Mouse (Mus musculus): ENCODE measurements at regions not wholly inside any gene's neighbourhood (a gene's known extent, or its start where the extent isn't known, plus 50 kb on each side); places are given as distances from the start of the nearest gene placed in this dataset.
A peak's percentile ranks its signal among the peaks of the same experiment; 100 is the strongest.

DNA sequence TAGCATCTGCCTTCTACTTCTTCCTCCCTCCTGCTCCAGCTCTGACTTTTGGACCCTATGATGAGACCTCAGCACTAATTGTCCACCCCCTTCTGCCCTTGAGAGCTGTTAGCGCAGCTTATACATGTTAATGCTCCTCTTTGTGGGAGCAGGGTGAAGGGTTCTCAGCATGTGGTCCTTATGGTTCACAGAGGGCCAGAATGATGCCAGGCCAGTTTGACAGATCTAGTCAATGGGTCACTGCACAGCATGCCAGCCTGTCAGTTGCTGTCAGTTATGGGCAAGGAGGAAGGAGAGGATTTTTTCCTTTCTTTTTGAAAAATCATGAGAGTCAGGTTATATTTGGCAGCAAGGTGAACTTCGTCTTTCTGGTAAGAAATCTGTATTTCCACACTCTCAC, 68.4 kb downstream of the 4931417E11Rik start:
- no peak for DNase-seq

DNA sequence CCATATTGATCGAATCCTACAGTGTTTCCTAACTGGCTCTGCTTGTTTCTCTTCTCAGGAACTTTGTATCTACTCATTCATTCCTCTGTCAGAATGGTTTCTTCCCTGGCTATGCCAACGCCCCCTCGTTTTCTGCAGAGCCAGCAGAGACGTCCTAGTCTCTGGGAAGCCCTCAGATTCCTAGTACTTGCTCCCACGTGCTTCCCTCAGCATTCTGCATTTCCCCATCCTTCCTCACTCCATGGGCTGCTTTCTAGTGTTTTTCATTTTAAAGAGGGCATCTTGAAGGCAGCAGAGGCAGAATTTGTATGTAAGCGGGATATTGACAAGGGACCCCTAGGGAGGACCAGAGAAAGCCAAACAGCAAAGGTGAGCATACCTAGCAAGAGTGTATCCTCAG, 80.2 kb downstream of the 4931417E11Rik start:
- DNase-seq: no peak

DNA sequence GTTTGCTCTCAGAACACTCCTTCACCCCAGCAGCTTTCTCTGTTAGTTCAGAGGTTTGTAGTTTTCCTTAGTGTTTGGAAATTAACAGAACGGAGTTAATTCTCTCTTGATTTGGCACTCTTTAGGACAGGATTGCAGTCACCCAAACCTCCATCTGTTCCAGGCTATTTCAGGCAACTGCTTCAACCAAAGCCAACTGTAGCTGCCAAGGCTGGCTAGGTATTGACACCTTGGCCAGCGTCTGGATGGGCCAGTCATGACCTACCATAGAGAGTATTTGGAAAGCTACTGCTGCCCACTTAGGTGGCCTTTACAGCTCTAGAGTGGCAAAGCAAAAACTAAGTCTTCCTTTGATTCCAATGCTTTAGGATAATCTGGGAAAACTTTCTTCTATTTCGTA, 83.2 kb downstream of the 4931417E11Rik start:
- no peak for DNase-seq

DNA sequence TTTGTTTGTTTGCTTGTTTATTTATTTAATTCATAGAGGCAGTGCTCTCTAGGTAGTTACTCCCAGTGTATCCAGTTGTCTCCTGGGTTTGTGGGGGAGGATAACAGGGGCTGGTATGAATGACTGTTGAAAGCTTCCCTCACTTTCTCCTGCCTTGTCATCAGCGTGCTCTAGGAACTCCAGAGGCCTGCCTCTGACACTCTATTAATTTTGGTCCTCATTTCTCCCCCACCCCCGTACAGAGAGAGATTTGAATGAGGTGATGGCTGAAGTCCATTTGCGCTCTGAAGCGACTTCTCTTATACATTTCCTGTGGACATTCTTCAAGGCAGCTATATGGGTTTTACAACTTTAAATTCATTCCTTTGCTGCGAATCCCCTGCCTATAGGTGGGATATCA, 89.6 kb downstream of the 4931417E11Rik start:
- no peak for DNase-seq

DNA sequence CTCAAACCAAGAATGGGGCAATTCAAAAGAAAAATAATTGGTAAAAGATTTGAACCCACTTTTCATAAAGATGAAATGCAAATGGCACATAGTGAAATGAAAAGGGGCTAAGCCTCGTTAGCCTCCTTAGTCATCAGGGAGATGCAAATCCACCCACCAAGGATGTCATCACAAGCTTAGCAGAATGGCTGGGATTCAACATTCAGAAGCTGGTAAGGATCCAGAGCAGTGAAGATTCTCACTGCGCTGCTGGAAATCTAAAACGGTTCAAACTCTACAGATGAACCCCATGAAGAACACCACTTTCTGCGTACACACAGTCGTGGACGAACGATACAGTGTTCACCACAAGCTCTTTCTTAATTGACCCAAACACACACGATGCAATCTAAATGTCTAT, 91.6 kb downstream of the 4931417E11Rik start:
- DNase-seq: no peak

DNA sequence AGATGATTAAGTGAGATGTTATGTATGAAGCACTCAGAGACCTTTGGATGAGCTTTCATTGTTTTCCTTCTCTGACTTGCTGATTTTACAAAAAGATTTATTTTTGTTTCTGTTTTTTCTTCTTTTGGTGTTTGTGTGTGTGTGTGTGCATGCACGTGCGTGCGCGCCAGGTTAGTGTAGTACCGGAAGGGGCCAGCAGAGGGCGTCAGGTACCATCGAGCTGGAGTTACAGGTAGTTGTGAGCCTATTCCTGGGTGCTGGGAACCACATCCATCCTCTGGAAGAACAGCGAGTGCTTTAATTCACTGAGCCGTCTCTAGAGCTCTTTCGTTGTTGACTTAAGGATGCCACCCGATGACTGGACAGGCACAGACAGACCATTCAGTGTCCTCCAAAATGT, 93.2 kb downstream of the 4931417E11Rik start:
- DNase-seq: no peak

DNA sequence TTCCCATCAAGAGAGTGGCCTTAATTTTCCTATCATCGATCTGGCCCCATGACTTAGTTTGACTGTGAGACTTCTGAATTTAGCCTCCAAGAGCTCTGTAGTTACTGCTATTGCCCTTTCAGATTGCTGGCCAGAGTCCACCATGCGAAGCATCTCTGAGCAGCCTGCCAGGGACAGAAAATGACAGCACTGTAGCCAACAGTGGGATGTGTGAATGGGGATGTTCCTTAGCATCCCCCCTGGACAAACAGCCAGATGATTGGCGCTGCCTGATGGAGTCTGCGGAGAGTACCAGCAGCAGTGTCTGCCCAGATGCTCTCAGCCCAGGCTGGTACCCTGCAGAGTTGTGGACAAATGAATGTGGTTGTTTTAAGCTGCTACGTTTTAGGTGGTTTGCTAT, 96.6 kb downstream of the 4931417E11Rik start:
- DNase-seq: no peak

DNA sequence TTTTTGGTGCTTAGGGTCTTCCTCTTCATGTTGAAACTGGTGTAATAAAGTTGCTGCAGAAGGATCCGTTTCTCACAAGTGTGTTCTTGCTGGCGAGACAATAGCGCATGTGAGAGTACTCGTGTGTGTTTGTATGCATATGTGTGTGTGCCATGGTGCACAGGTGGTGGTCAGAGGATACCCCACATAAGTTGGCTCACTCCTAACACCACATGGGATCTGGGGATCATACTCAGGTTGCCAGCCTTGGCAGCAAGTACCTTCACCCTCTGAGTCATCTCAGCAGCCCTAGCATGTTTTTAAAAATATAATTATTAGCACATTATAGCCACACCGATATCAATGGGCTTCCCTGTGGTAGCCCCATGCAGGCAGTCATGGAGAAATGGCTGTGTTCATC, 97.6 kb downstream of the 4931417E11Rik start:
- DNase-seq: no peak

DNA sequence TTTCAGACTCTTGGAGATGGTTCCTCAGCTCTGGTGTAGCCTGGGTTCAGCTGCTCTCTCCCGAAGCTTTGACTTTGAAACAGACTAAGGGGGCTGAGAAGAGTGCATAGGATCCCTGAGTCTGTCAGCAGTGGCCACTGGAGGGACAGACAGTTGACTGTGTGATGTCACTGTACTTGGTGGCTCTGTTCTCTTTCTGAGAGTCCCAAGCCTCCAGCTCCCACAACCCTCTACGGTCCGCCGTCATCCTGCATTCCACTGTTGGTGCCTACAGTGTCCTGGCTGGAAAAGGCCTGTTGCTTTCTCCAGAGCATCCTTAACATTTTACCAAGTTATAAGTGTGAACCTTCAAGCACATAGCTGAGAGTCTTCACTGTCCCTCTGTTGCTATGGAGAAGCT, 98.6 kb downstream of the 4931417E11Rik start:
- no peak for DNase-seq

DNA sequence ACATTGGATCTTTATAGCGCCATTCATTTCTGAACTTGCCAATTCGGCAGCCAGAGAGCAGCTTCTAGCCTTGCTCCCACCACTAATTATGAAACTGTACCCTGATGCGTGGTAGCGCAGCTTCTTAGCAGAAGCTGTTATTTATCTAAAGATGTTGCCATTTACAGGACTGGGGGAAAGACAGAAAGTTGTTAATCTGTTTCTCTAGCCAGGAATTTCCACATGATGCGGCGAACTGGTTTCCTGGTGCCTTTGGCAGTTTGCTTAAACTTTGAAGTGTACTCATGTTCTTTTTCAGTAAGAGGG, 100.7 kb downstream of the 4931417E11Rik start:
- no peak for DNase-seq

DNA sequence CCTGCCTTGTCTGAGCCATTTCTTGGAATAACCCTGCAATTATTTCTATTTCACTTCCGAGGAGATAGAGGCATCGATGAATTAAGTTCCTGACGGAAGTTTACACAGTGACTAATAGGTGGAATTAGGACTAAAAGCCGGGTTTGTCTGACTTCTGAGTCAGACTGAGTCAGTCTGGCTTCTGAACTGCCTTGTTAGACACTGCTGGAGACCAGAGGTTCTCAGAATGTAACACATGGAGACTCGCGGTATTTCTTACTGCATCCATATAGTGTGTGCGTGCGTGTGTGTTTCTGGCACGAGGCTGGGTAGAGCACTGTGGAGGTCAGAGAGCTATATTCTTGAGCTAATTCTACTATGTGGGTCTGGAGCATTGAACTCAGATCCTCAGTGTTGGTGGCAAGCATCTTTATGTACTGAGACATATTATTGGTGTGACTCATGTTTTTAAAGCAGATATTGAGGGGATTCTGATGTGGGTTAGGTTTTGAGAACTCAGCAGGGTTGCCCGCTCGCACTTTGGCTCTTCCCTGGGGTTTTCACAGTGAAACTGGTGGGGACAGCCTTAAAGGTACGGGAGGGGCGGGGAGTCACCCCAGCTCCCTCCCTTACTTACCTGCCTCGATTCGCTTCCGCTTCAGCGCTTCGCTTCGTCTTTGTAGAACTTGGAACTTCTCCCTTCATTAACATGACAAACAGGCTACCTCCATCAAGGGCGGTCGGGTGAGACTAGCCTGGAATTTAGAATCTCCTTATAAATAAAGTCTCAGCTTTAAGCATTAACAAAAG, 101.2 kb downstream of the 4931417E11Rik start:
- DNase-seq: no peak

DNA sequence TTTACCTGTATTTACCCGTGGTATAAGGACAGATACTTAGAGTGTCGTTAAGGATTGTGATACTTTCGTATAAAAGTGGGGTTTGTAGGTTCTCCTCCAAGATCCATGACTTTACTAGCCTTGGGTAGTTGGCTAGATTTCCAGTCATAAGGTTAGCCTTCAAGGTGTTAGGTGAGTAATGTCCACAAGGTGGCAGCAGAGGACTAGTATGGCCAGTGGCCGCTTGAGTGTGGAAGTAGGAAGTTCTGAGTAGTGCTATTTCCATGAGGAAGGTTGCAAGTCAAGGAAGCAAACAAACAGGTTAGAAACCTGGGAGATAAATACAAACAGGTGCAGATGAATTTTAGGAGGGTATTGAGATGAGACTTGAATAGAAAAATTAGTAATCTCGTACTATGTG, 101.9 kb downstream of the 4931417E11Rik start:
- DNase-seq: peak; percentile 87

DNA sequence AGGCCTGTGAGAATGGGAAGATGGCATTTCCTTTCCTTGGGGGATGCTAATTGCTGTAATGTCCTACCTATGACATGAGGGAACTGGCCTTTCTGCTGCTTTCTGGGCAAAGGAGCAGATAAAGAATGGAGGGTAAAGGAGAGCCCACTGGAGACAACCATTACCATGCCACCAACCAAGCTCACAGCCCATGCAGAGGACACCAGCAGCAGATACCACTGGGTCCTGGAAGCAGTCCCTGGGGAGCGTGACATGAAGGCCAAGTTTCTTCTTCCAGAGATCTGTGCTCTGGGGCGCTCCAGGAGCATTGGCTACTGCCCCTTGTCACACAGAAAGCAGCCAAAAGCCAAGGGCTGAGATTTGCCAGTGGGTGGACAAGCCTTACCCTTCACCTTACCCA, 102.8 kb downstream of the 4931417E11Rik start:
- DNase-seq: no peak

DNA sequence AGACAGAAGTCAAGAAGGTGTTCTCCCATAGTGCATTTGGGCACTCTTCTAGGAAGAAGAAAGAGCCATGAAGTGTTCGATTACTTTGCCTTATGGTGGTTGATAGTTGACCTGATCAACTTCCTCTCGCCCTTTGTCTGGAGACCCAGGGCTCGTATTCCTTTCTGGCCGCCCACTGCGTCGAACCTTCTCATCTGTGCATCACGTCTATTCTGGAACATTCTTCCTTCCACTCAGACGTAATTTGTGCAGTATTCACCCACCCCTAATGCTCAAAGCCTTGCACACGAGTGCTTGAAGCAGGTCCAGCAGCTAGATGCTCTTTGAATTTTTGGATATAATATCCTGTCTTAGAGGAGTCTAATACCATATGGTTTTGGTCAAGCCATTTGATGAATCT, 104.2 kb downstream of the 4931417E11Rik start:
- no peak for DNase-seq

DNA sequence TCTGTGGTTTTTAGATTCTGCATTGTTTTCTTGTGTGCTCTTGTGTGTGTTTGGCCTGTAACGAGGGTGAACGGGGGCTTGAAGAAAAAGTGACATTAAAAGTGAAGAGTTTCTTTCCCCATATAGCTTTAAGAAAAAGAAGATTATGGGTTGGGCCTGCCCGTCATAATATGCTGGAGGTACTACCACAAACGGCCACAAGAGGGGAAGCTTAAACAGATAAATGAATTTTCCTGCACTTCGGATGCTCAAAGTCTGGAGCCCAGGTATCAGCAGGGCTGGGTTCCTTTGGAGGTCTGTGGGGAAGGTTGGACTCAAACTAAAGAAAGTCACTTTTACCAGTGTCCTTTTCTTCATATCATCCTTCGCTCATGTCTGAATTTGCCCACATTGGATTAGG, 86.8 kb downstream of the Suclg1 start:
- DNase-seq: no peak

DNA sequence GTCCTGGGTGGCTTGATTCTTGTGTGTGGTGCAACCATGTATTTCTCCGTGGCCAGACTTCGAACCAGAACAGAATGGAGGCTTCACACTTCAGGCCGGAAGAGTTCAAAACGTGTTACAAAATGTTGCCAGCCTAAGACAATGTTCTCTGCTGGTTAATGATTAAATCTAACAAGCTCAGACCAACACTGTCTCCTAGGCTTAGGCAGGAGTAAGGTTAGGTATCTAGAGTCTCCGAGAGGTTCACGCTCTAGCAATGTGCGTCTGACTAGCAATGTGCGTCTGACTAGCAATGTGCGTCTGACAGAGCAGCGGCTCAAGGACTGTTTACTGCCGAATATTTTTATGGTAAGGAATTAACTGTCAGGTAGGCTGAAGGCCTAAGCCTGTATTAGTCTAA, 81.5 kb downstream of the Suclg1 start:
- no peak for DNase-seq

All from lung, postnatal 36 days (tissue).